Mouse (Mus musculus) thymus, adult 2 months (tissue): ENCODE results near the gene Itch.

Experiments
- CTCF ChIP-seq: fragments of 200-500 bp; IDR thresholded peaks from 2 replicates; pipeline ENCODE4 v1.5.1; 2012; ENCODE audit warnings: mild to moderate bottlenecking, control low read depth, low read length, moderate library complexity, borderline replicate concordance; ENCODE audit not compliant: control insufficient read depth, poor library complexity, insufficient read depth; ENCODE audit errors: extremely low read depth
- POLR2A ChIP-seq: fragments of 200-500 bp; IDR thresholded peaks from 2 replicates; pipeline ENCODE4 v1.6.1; 2012; ENCODE audit warnings: mild to moderate bottlenecking, low read length, control low read depth, moderate library complexity; ENCODE audit not compliant: control insufficient read depth, poor library complexity, insufficient read depth; ENCODE audit errors: extremely low read depth

GRCm38 (mm10) chr2:155248718-155249117 lies 115.4 kb downstream of the Itch start:
- TF ChIP-seq CTCF (no peak), POLR2A (no peak)
